Mouse (Mus musculus) frontal cortex, postnatal 10 days (tissue): ENCODE data around the gene Zbtb43.

Source experiments
- DNase-seq, 2 experiments: peaks; one replicate each; pipeline ENCODE4 v3.0.0; 2022; ENCODE audit warnings: low spot score in 2 of 2, mixed read lengths in 1 of 2

Zbtb43 gene

DNA sequence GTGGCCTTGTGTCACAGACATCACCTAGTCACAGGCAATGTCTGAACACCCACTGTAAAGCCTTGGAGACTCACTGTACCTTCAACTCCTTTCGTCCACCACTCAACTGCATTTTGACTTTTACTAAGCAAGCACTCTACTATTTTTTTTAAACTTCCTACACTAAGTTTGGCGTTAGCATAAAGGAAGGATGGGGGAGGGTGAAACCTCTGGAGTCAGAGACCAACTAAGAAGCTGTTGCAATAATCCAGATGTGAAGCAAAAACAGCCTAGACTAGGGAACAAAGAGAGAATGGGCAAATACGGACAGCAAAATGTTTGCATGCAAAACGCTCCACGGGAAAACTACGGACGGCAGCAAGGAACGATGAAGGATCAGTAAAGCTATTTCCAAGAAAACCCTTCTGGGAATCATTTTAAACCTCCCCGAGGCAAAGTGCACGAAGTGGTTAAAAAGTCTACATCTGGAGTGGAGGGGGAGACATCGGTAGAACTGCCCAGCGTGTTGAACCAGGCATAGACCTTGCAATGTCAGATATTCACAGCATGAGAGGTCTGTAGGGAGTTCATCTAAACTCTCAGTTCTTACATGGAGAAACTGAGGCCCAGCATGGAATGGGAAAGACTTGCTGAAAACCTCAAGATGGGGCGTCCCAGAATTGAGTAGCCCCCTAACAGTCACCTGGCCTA lies 38.1 kb downstream of the Zbtb43 start:
- peak in 1 of 2 experiments; percentile 6 for DNase-seq

- peak; percentile 37 to 44 for DNase-seq
Measured at GRCm38 (mm10) chr2:33429339-33429738, 39.0 kb downstream of the Zbtb43 start.

DNA sequence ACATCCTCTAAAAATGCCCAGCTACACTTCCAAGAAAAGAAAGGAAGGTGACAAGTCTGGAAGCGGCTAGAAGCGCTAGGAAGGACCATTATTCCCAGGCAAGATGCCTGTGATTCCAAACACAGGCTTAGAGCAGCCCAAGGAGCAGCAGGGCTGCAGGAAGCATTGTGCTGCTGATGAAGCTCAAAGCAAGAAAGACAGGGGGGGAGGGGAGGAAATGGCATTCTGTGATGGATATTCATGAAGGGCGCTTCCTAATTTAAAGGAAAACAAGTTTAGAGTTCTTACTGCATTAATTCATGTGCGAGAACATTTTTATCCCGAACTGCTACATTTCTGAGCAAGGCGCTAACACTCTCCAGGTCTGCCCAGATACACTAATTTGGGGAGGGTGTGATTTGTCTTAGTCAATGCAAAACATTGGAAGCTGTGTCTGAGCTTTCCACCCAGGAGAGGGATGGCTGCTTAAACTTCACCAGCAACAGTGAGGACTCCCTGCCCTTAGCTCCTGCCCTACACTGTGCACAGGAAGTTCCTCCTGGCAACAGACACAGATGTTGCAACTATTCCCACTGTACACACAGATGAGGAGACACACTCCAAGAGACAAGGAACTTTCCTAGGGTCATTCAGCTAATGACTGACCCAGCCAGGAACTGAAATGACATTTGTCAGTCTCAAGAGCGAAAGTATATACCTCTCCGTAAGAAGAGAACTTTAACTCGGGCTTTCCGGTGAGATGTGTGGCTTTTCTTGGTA lies 41.5 kb downstream of the Zbtb43 start:
- peak; percentile 4 to 12 for DNase-seq

DNA sequence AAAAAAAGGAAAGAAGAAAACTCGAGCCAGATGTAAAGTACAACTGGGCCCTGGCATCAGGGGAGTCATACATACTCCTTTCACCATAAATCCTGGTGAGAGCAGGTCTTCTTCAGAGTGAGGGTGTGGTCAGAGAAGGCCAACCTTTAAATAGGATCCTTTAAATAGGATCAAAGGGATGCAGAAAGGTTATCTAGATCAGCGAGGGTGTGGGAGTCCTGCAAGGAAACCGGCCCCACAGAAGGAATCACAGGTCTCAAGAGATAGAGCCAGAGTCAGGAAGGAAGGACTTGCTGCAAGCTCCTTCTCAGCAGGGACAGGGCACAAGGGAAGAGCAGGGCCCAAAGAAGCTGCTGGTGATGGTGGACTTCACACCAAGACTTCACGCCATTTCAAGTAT lies 50.9 kb downstream of the Zbtb43 start:
- no peak for DNase-seq

- DNase-seq: no peak
Measured at GRCm38 (mm10) chr2:33414019-33414418, 54.3 kb downstream of the Zbtb43 start.

- no peak for DNase-seq
Measured at GRCm38 (mm10) chr2:33412111-33412510, 56.2 kb downstream of the Zbtb43 start.

DNA sequence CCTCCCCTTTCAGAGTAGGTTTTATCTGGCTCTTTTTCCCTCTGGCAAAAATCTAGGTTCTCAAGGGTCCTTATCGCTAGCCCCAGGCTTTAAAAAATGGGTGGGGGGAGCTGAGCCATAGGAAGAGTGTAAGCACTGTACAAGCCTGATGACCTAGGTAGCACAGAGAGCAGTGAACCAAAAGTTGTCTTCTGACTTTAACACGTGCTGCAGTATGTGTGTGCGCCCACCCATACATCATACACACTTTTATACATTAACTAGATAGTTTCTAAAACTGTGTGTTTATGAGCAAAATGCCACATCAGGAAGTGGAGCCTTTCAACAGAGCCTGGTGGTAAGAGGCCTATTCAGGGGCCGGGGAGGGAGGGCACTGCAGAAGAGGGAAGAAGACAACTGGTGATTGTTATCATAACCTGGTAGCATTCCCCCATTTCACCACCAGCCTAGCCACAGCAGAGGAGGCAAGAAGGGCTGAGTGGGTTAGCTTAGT lies 64.8 kb downstream of the Zbtb43 start:
- no peak for DNase-seq

DNA sequence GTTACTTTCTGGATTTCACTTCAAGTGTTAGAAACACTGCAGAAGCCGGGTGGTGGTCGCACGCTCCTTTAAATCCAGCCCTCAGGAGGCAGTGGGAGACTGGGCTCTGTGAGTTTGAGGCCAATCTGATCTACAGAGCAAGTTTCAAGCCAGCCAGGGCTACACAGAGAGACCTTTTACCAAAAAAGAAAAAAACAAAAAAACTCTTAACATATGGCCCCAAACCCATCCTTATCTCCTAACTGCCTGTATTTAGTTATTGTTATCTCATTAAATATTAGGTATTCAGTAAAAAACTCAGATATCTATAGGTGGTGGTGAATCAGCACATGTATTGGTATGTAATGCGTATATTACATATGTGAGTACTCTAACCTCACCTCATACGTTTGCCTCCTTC lies 65.7 kb downstream of the Zbtb43 start:
- no peak for DNase-seq

GRCm38 (mm10) chr2:33402236-33402635 lies 66.1 kb downstream of the Zbtb43 start:
- DNase-seq: peak; percentile 59 to 71

DNA sequence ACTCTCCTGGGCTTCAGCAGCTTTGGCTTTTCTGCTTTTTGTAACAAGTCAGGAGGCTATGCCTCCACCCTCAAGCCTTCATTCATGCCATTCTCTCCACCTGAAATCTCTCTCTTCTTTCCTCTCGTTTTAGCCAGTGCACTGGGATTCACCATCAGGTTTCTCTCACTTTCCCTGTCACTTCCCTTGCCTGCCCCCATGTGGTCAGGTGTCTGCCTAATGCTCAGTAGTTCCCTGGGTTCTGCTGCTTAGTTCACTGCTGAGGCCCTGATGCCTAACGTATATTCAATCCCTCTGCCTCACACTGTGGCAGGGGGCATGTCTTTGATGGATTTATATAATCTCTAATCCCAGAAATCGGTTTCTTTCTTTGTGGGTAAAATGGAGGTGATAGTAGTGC lies 67.1 kb downstream of the Zbtb43 start:
- no peak for DNase-seq

DNA sequence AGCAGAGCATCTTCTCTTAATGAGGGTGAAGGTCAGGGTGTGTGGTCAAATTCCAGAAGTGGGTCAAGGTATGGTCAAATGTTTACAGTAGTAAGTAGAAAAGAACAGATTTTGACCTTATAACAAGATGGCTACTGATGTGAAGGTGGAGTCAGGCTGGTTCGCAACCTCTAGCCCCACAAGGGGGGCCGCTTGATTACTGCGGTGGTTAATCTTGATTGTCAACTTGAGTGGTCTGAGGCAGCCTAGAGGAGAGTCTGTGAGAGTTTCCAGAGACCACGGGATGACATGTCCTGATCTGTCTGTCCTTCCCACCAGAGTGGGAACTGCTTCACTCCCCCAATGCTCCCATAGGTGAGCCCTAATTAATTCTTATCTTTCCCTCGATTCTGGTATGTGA lies 67.8 kb downstream of the Zbtb43 start:
- DNase-seq: no peak
